Mouse (Mus musculus) retina, postnatal 7 days (tissue): ENCODE measurements at regions not wholly inside any gene's neighbourhood (a gene's known extent, or its start where the extent isn't known, plus 50 kb on each side); places are given as distances from the start of the nearest gene placed in this dataset.

Source experiments
- DNase-seq: peaks from one replicate; pipeline ENCODE4 v3.0.0-alpha.2; 2012; ENCODE audit warnings: low read depth, low spot score

DNA sequence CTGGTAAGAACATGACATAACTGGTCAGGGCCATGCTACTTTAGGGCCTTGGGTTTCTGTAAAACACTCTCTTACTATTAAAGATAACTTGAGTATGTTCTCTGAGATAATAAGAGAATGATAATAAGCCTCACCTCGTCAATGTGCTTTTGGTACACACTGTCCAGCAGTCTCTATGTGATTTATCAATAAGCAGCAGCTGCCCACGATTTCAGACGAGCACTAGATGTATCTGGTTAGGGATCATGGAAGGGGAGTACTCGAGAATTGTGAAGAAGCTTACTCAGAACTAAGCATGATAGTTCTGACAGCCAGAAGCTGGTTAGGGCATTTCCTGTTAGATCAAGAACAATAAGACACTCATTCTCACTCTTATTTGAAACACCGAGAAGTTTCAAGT is 53.8 kb downstream of the Neurod6 start:
- DNase-seq: no peak

GRCm38 (mm10) chr6:55620366-55620765 is 60.7 kb downstream of the Neurod6 start:
- no peak for DNase-seq

GRCm38 (mm10) chr6:55617922-55618481 is 63.1 kb downstream of the Neurod6 start:
- DNase-seq: peak; percentile 11

- DNase-seq: no peak
Observed at GRCm38 (mm10) chr6:55610395-55610794, 70.7 kb downstream of the Neurod6 start.

GRCm38 (mm10) chr6:55609976-55610375 is 71.1 kb downstream of the Neurod6 start:
- no peak for DNase-seq

GRCm38 (mm10) chr6:55609053-55609452 is 72.0 kb downstream of the Neurod6 start:
- no peak for DNase-seq

- DNase-seq: no peak
Observed at GRCm38 (mm10) chr6:55597088-55597487, 84.0 kb downstream of the Neurod6 start.

GRCm38 (mm10) chr6:55592126-55592525 is 88.9 kb downstream of the Neurod6 start:
- no peak for DNase-seq

DNA sequence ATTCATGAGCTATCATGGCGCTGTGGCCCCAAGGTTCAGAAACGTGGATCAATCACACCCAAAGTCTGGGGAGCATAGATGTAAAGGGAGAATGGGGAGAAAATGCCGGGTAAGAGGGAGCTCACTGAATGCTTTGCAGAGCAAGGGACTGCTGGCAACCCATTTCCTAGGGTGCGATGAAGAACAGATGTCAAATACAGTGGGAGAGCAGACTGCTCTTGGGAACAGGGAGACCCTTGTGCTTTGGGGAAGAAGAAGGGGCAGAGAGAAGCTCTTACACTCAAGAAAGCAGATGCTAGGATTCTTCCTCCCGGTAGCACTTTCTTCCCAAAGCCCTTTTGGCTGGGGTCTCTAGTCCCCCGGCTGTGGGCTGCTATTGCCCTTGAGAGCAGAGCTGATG is 100.0 kb downstream of the Neurod6 start:
- no peak for DNase-seq

DNA sequence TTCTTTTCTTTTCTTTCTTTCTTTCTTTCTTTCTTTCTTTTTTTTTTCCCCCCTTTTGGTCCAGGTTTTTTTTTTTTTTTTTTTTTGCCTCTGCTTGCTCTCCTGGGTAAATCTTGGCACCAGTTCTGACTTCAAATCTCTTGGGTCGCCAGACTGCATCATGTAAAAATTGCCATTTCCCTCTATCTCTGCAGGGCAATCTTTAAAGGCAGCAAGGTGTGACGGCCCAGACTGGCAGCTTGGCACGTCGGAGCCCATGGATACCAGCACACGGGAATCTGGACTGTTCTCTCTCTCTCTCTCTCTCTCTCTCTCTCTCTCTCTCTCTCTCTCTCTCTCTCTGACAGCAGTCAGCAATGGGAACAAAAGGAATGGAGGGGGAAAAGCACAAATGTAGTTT is 101.0 kb downstream of the Neurod6 start:
- DNase-seq: no peak

- no peak for DNase-seq
Observed at GRCm38 (mm10) chr6:55579611-55580010, 101.5 kb downstream of the Neurod6 start.

GRCm38 (mm10) chr6:55579105-55579504 is 102.0 kb downstream of the Neurod6 start:
- DNase-seq: no peak

GRCm38 (mm10) chr6:55578051-55578450 is 103.0 kb downstream of the Neurod6 start:
- DNase-seq: no peak

DNA sequence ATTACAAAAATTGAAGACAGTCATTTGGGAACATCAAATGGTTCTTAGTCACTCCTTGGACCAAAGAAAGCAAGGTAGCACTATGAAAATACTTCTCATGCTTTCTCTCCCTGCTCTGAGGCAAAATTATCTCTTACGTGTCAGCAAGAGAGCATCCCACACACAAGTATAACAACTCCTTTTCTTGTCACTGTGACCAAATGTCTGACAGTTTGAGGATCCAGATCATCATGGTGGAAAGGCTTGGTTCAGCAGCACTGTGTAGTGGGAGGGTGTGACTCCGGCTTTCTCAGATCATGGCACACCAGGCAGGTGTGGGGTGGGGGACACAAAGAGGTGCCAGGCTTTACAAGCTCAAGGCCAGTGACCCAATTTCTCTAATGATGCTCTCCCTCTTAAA is 113.5 kb downstream of the Neurod6 start:
- DNase-seq: no peak

GRCm38 (mm10) chr6:55565260-55566209 is 113.8 kb downstream of the Adcyap1r1 start:
- DNase-seq: no peak

GRCm38 (mm10) chr6:55560606-55561005 is 108.8 kb downstream of the Adcyap1r1 start:
- DNase-seq: no peak

DNA sequence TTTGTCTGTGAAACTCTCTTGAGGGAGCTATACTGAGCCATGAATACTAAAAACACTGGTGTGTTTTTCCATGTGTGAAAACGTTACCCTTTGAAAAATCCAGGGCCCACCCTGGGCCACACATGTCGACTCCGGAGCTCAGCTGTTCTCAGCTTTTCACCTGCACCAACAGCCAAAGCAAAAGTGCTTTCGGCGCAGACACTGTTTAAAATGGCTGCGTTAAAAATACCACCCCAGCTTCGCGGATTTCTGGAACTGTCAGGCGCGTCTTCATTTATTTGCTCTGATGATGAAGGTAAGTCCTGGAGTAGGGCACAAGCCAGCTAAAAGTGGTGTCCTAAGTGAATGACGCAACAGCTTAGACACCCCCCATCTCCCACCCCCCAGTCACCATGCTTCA is 108.0 kb downstream of the Adcyap1r1 start:
- no peak for DNase-seq
